Mouse (Mus musculus): ENCODE results near the gene Stx7. TPM values are rescaled to one million over a fixed set of nuclear protein-coding genes. Genes with fewer than 3 reads are reported as not detected.
A peak's percentile ranks its signal among the peaks of the same experiment; 100 is the strongest.

Gene Stx7
- polyA plus RNA-seq, 1 experiment from 2014 or later: 52.0 TPM

GRCm38 (mm10) chr10:24171906-24172459 lies 22.9 kb downstream of the Stx7 start:
- Histone ChIP-seq H3K36me3 (no peaks in the 10 kb centered on the region), H3K27me3 (no peaks in the 10 kb centered on the region), H3K9me3 (no peaks in the 10 kb centered on the region), H3K4me3 (replicated peaks) (no peak overlapping the region), H3K27ac (no peak overlapping the region), H3K4me2 (no peak overlapping the region), H3K9ac (replicated peaks) (no peak overlapping the region), H3K4me1 (replicated peaks) (no peaks in the 10 kb centered on the region)
- ATAC-seq (ENCODE audit: insufficient number of reproducible peaks, insufficient read depth, low FRiP score, low TSS enrichment, low read depth): no peak
- 94% methylated on average over 4 of the region's 4 CpGs for WGBS

DNA sequence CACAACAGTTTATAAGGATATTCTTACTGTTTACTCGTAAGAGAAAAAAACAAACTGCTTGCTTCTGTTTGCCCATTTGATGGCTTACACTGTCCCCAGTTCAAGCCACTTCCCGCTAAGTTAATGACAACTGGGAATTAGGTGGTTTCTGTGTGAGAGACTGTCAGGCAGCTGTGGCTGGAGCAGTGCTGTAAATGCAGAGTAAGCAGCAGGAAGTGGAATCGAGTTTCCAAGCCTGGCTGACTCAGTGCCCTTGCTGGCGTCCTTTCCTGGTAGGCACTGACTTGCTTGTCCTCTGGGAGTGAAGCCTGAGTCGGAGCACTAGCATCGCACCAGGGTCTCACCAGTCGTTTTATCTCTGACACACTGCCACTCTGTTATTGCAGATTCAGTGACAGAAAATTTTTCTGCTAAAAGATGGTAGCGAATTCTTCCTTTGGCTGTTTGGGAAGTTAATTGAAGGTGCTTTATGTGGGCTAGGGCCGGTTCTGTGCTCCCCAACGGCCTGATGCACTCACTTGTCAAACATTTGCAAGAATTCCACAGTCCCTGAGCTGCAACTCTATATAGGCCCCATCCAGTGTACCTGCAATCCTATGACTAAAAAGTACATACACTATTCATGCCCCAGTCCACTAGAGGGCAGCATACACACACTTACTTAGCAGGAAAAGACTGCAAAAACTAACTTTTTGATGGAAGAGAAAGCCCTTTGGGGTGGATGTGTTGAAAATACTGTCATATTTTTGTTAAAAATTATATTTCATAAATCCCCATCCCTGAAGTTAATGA lies 24.3 kb downstream of the Stx7 start:
- Histone ChIP-seq H3K9me3 (no peaks in the 10 kb centered on the region), H3K36me3 (no peaks in the 10 kb centered on the region), H3K27ac (no peak overlapping the region), H3K4me3 (replicated peaks) (no peak overlapping the region), H3K4me2 (no peak overlapping the region), H3K4me1 (replicated peaks) (no peaks in the 10 kb centered on the region), H3K27me3 (no peaks in the 10 kb centered on the region), H3K9ac (replicated peaks) (no peak overlapping the region)
- 40% methylated on average over 10 of the region's 10 CpGs for WGBS
- no peak for ATAC-seq (ENCODE audit: insufficient number of reproducible peaks, insufficient read depth, low FRiP score, low TSS enrichment, low read depth)

GRCm38 (mm10) chr10:24190392-24190791 lies 41.3 kb downstream of the Stx7 start:
- Histone ChIP-seq H3K9ac (replicated peaks) (no peak overlapping the region), H3K9me3 (no peaks in the 10 kb centered on the region), H3K4me3 (replicated peaks) (no peak overlapping the region), H3K4me2 (no peak overlapping the region), H3K27ac (no peak overlapping the region), H3K36me3 (peaks cover 12% of the 10 kb centered on the region), H3K4me1 (replicated peaks) (no peaks in the 10 kb centered on the region), H3K27me3 (no peaks in the 10 kb centered on the region)
- no peak for ATAC-seq (ENCODE audit: insufficient number of reproducible peaks, insufficient read depth, low FRiP score, low TSS enrichment, low read depth)
- WGBS: 60% methylated on average over 7 of the region's 7 CpGs

DNA sequence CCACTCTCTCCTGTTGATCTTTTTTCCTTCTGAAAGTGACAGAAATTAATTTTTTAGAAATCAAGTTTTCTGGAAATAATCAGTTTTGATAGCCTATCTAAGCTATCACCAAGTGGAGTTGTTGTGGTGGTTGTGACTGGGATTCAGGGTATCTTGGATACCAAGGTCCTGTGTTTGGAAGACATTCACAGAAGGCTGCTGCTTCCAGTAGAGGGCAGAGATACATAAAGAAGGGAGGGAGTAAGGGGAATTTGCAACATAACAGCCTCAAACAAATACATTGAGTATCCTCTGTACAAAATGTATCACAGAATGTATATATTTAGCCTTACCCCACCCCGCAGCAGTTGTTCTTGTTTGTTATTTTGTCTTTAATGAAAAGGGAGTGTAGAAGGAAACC lies 42.9 kb downstream of the Stx7 start:
- Histone ChIP-seq H3K4me3 (replicated peaks) (no peak overlapping the region), H3K27ac (peak overlapping the region; percentile 57; the same call in 1 of the 2 replicates), H3K27me3 (no peaks in the 10 kb centered on the region), H3K9me3 (no peaks in the 10 kb centered on the region), H3K4me1 (replicated peaks) (no peaks in the 10 kb centered on the region), H3K4me2 (no peak overlapping the region), H3K36me3 (no peaks in the 10 kb centered on the region), H3K9ac (replicated peaks) (no peak overlapping the region)
- no peak for ATAC-seq (ENCODE audit: insufficient number of reproducible peaks, insufficient read depth, low FRiP score, low TSS enrichment, low read depth)
- WGBS: 62% methylated on average over 1 of the region's 1 CpGs

DNA sequence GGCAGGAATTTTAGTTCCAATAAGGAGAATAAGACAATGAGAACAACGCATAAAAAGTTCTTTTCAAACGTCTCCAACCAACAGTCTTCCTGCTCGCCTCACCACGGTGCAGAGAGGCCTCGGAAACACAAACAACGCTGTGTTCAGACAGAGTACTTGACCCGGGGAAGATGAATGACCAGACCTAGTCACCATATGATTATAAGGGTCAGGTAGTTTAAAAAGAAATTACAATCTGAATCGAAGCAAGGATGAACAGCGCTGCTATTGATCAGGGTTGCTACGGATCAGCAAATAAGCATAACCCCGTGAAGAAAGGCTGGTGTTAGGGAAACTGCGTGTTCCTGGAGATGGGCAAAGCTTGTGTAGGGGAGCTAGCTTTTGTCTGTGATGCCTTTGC lies 50.2 kb downstream of the Stx7 start:
- Histone ChIP-seq H3K4me2 (no peak overlapping the region), H3K9ac (replicated peaks) (no peak overlapping the region), H3K4me1 (replicated peaks) (no peaks in the 10 kb centered on the region), H3K27me3 (no peaks in the 10 kb centered on the region), H3K9me3 (no peaks in the 10 kb centered on the region), H3K27ac (no peak overlapping the region), H3K36me3 (no peaks in the 10 kb centered on the region), H3K4me3 (replicated peaks) (no peak overlapping the region)
- WGBS: 86% methylated on average over 12 of the region's 12 CpGs
- ATAC-seq (ENCODE audit: insufficient number of reproducible peaks, insufficient read depth, low FRiP score, low TSS enrichment, low read depth): no peak

DNA sequence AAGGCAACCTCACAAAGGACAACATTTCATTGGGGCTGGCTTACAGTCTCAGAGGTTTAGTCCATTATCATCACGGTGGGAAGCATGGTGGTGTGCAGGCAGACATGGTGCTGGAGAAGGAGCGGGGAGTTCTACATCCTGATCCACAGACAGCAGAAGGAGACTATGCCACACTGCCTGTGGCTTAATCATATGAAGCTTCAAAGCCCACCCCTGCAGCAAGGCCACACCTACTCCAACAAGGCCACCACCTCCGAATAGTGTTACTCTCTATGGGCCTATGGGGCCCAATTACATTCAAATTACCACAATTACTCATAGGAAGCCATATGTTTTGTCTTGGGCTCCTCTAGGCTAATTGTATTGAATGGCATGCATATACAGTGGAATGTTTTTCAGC lies 51.0 kb downstream of the Stx7 start:
- Histone ChIP-seq H3K36me3 (no peaks in the 10 kb centered on the region), H3K27ac (no peak overlapping the region), H3K4me1 (replicated peaks) (no peaks in the 10 kb centered on the region), H3K27me3 (no peaks in the 10 kb centered on the region), H3K9me3 (no peaks in the 10 kb centered on the region), H3K9ac (replicated peaks) (no peak overlapping the region), H3K4me2 (no peak overlapping the region), H3K4me3 (replicated peaks) (no peak overlapping the region)
- no peak for ATAC-seq (ENCODE audit: insufficient number of reproducible peaks, insufficient read depth, low FRiP score, low TSS enrichment, low read depth)
- 84% methylated on average over 3 of the region's 3 CpGs for WGBS

DNA sequence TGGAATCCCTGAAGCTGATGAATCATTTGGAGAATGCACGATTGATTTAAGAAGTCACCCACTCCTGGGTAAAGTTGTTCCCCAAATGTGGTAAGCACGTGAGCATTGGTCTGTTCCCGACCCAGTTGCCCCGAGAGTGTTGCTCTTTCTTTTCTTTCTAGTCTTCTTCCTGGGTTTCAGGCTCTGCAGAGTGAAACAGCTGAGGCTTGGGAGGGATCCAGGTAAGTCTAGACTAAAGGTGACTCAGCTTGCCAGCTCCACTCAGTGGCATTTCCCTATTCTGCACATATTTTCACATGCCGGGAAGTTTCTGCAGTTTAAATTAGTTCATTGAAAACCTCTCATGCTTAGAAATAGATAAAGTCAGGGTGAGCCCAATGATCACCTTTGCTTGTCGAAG lies 61.0 kb downstream of the Stx7 start:
- no peak overlapping the region for H3K4me3 ChIP-seq (replicated peaks)
- no peak overlapping the region for H3K9ac ChIP-seq (replicated peaks)
- no peaks in the 10 kb centered on the region for H3K9me3 ChIP-seq
- WGBS: 87% methylated on average over 6 of the region's 6 CpGs
- ATAC-seq (ENCODE audit: insufficient number of reproducible peaks, insufficient read depth, low FRiP score, low TSS enrichment, low read depth): no peak
- H3K36me3 ChIP-seq: no peaks in the 10 kb centered on the region
- H3K27me3 ChIP-seq: no peaks in the 10 kb centered on the region
- no peak overlapping the region for H3K27ac ChIP-seq
- no peaks in the 10 kb centered on the region; the same call in 1 of the 2 replicates for H3K4me1 ChIP-seq (replicated peaks)
- no peak overlapping the region for H3K4me2 ChIP-seq

DNA sequence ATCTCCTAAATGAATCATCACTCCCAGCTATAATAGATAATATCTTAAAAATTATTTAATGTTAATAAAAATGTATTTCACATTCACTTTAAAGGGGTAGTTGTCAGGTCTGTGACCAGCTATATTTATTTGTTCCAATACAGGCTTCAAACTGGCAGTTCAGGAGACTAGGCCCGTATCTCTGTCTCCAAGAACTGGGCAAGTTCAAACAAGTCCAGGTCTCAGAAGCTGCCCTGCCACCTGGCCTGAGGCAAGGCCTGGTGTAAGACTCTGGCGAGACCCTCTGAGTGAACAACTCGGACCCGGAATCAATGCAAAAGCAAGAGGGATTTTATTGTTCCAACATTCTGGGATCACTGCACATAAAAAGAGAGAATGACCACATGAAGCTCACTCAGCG lies 64.2 kb downstream of the Stx7 start:
- no peaks in the 10 kb centered on the region for H3K36me3 ChIP-seq
- H3K4me3 ChIP-seq (replicated peaks): no peak overlapping the region
- H3K9ac ChIP-seq (replicated peaks): no peak overlapping the region
- H3K27me3 ChIP-seq: no peaks in the 10 kb centered on the region
- no peaks in the 10 kb centered on the region; the same call in 1 of the 2 replicates for H3K4me1 ChIP-seq (replicated peaks)
- H3K9me3 ChIP-seq: no peaks in the 10 kb centered on the region
- H3K27ac ChIP-seq: no peak overlapping the region
- no peak for ATAC-seq (ENCODE audit: insufficient number of reproducible peaks, insufficient read depth, low FRiP score, low TSS enrichment, low read depth)
- H3K4me2 ChIP-seq: no peak overlapping the region
- WGBS: 66% methylated on average over 5 of the region's 5 CpGs

GRCm38 (mm10) chr10:24217558-24218268 lies 68.6 kb downstream of the Stx7 start:
- 76% methylated on average over 6 of the region's 6 CpGs for WGBS
- H3K9ac ChIP-seq (replicated peaks): no peak overlapping the region

DNA sequence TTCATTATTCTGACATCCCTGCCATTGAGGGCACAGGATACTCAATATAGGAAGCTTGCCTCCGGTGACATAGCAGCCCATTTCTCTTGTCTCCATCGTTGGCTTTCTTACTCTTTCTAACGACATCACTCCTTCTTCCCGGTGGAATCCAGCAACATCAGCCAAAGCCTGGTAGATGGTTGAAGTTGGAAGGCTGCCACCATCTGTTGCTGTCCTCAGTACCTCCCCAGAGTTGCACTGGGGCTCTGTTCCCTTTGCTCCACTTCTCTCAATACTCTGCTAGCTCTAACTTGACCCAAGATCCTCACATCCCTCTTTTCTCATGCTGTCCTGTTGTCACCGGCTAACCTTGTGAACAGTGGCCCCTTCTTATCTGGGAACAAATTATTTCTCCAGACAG lies 71.8 kb downstream of the Stx7 start:
- 80% methylated on average over 5 of the region's 5 CpGs for WGBS
- H3K4me1 ChIP-seq (replicated peaks): peaks cover 18% of the 10 kb centered on the region
- H3K4me2 ChIP-seq: no peak overlapping the region
- no peaks in the 10 kb centered on the region for H3K36me3 ChIP-seq
- H3K27ac ChIP-seq: no peak overlapping the region
- no peak for ATAC-seq (ENCODE audit: insufficient number of reproducible peaks, insufficient read depth, low FRiP score, low TSS enrichment, low read depth)
- no peak overlapping the region for H3K4me3 ChIP-seq (replicated peaks)
- no peak overlapping the region for H3K9ac ChIP-seq (replicated peaks)
- peaks cover 44% of the 10 kb centered on the region for H3K27me3 ChIP-seq
- H3K9me3 ChIP-seq: no peaks in the 10 kb centered on the region

More at GRCm38 (mm10) chr10:24217558-24218268, 68.6 kb downstream of the Stx7 start:
- H3K4me3 ChIP-seq (replicated peaks): no peak overlapping the region
- H3K4me2 ChIP-seq: no peak overlapping the region
- H3K27ac ChIP-seq: no peak overlapping the region
- H3K27me3 ChIP-seq: peaks cover 15% of the 10 kb centered on the region
- no peaks in the 10 kb centered on the region for H3K36me3 ChIP-seq
- H3K4me1 ChIP-seq (replicated peaks): no peaks in the 10 kb centered on the region; the same call in 1 of the 2 replicates
- H3K9me3 ChIP-seq: no peaks in the 10 kb centered on the region
- no peak for ATAC-seq (ENCODE audit: insufficient number of reproducible peaks, insufficient read depth, low FRiP score, low TSS enrichment, low read depth)

- 15% methylated on average over 6 of the region's 6 CpGs for WGBS
- H3K9me3 ChIP-seq: no peaks in the 10 kb centered on the region
- 0 out of 2 replicates have a peak, but pooled peaks have one; percentile 23 for ATAC-seq (ENCODE audit: insufficient number of reproducible peaks, insufficient read depth, low FRiP score, low TSS enrichment, low read depth)
- no peak overlapping the region for H3K9ac ChIP-seq (replicated peaks)
- no peak overlapping the region for H3K27ac ChIP-seq
- H3K36me3 ChIP-seq: no peaks in the 10 kb centered on the region
- H3K27me3 ChIP-seq: peaks cover 53% of the 10 kb centered on the region
- H3K4me3 ChIP-seq (replicated peaks): peak overlapping the region; percentile 58
- peaks cover 18% of the 10 kb centered on the region for H3K4me1 ChIP-seq (replicated peaks)
- H3K4me2 ChIP-seq: peak overlapping the region; percentile 94
These were observed 73.8 kb downstream of the Stx7 start for GRCm38 (mm10) chr10:24222911-24223310.
